In genomic region chr10:69926158-69926882, GRCm38 (mm10) we compare ENCODE assay signal across 8 mouse cellular contexts.
DNase-seq lines count a peak whose midpoint lies in the region; ATAC-seq and TF ChIP-seq lines count a peak whose summit lies in the region.

No protein-coding gene starts in this region.

- no peak for TF ChIP-seq POLR2A in kidney, adult 2 months (IDR thresholded peaks at IDR 0.05; ENCODE audit: low read depth, low read length)

- peaks cover 33% of the 10 kb centered on the region for H3K4me1 ChIP-seq in kidney, adult 2 months (ENCODE audit: control insufficient read depth, insufficient read depth, low read length)
- H3K4me1 ChIP-seq in embryonic facial prominence, embryonic 11.5 days (ENCODE audit: control insufficient read depth, insufficient read depth, low read length) = 0 out of 2 replicates have a peak, but pooled peaks cover 2% of the 10 kb centered on the region
- no peaks in the 10 kb centered on the region for H3K4me1 ChIP-seq in intestine, postnatal 0 days (replicated peaks; ENCODE audit: control insufficient read depth, insufficient read depth, low read length)
- no peaks in the 10 kb centered on the region for H3K4me1 ChIP-seq in midbrain, postnatal 0 days (ENCODE audit: insufficient read depth, low read length)

- peak overlapping the region; percentile 33 for H3K4me2 ChIP-seq in embryonic facial prominence, embryonic 11.5 days (ENCODE audit: low read depth, low read length)
- H3K4me2 ChIP-seq in intestine, postnatal 0 days (replicated peaks; ENCODE audit: low read depth) = peak overlapping the region; percentile 66
- H3K4me2 ChIP-seq in midbrain, postnatal 0 days (ENCODE audit: low read depth, low read length, poor library complexity, severe bottlenecking) = peak overlapping the region; percentile 29

- no peaks in the 10 kb centered on the region; the same call in 1 of the 2 replicates for H3K36me3 ChIP-seq in kidney, adult 2 months (ENCODE audit: control insufficient read depth, insufficient read depth, low read length)
- H3K36me3 ChIP-seq in embryonic facial prominence, embryonic 11.5 days (replicated peaks; ENCODE audit: control insufficient read depth, insufficient read depth, low read depth, low read length) = no peaks in the 10 kb centered on the region
- H3K36me3 ChIP-seq in intestine, postnatal 0 days (ENCODE audit: control insufficient read depth, insufficient read depth) = no peaks in the 10 kb centered on the region
- H3K36me3 ChIP-seq in midbrain, postnatal 0 days (ENCODE audit: insufficient read depth, low read length) = 0 out of 2 replicates have a peak, but pooled peaks cover 3% of the 10 kb centered on the region

- WGBS in kidney, adult 2 months = 4% methylated on average over 11 of the region's 11 CpGs
- 1% methylated on average over 11 of the region's 11 CpGs for WGBS in embryonic facial prominence, embryonic 11.5 days
- under 1% methylated on average over 11 of the region's 11 CpGs for WGBS in intestine, postnatal 0 days
- 18% methylated on average over 11 of the region's 11 CpGs for WGBS in midbrain, postnatal 0 days

- no peak for ATAC-seq in embryonic facial prominence, embryonic 11.5 days (replicated peaks; ENCODE audit: insufficient number of reproducible peaks, low FRiP score, low TSS enrichment, low read depth)
- no peak for ATAC-seq in intestine, postnatal 0 days
- no peak for ATAC-seq in midbrain, postnatal 0 days (ENCODE audit: low FRiP score)
- ATAC-seq in granulocyte monocyte progenitor cell, adult 5-6 weeks (replicated peaks; ENCODE audit: poor library complexity, severe bottlenecking) = no peak
- no peak for ATAC-seq in megakaryocyte-erythroid progenitor cell, adult 5-6 weeks (replicated peaks; ENCODE audit: low FRiP score, low TSS enrichment, poor library complexity, severe bottlenecking)

- peak overlapping the region; percentile 32 for H3K9ac ChIP-seq in embryonic facial prominence, embryonic 11.5 days (replicated peaks; ENCODE audit: low read length)
- H3K9ac ChIP-seq in intestine, postnatal 0 days (ENCODE audit: low read depth, low read length) = peak overlapping the region; percentile 45; the same call in 1 of the 2 replicates
- H3K9ac ChIP-seq in midbrain, postnatal 0 days (replicated peaks; ENCODE audit: low read length, poor library complexity, severe bottlenecking) = no peak overlapping the region

- TF ChIP-seq CTCF in kidney, adult 2 months (conservative IDR thresholded peaks at IDR 0.05; ENCODE audit: insufficient read depth, insufficient read length, low read depth, low read length) = no peak
- TF ChIP-seq CTCF in intestine, postnatal 0 days (IDR thresholded peaks at IDR 0.05; ENCODE audit: low read depth) = no peak
- TF ChIP-seq CTCF in midbrain, postnatal 0 days (IDR thresholded peaks at IDR 0.05) = no peak

- no peaks in the 10 kb centered on the region for H3K9me3 ChIP-seq in embryonic facial prominence, embryonic 11.5 days (replicated peaks; ENCODE audit: control insufficient read depth, low read length)
- H3K9me3 ChIP-seq in intestine, postnatal 0 days (ENCODE audit: control insufficient read depth) = no peaks in the 10 kb centered on the region
- no peaks in the 10 kb centered on the region for H3K9me3 ChIP-seq in midbrain, postnatal 0 days (ENCODE audit: low read length)

- H3K27me3 ChIP-seq in kidney, adult 2 months (replicated peaks; ENCODE audit: control insufficient read depth, insufficient read depth, low read length) = no peaks in the 10 kb centered on the region
- no peaks in the 10 kb centered on the region for H3K27me3 ChIP-seq in embryonic facial prominence, embryonic 11.5 days (ENCODE audit: control insufficient read depth, insufficient read depth, low read length)
- no peaks in the 10 kb centered on the region for H3K27me3 ChIP-seq in intestine, postnatal 0 days (replicated peaks; ENCODE audit: control insufficient read depth, insufficient read depth, low read length)
- no peaks in the 10 kb centered on the region for H3K27me3 ChIP-seq in midbrain, postnatal 0 days (ENCODE audit: insufficient read depth, low read length)

- peak; percentile 37 for DNase-seq in kidney, adult 2 months
- no peak for DNase-seq in kidney, adult 9 months
- DNase-seq in embryonic facial prominence, embryonic 11.5 days (ENCODE audit: low spot score) = peak; percentile 62
- no peak for DNase-seq in midbrain, postnatal 0 days (ENCODE audit: low spot score)
- DNase-seq in B cell, adult 2 months = no peak

- H3K27ac ChIP-seq in kidney, adult 2 months (ENCODE audit: insufficient read depth, low read depth, low read length) = peak overlapping the region; percentile 97
- H3K27ac ChIP-seq in embryonic facial prominence, embryonic 11.5 days (replicated peaks; ENCODE audit: low read depth, low read length) = no peak overlapping the region
- peak overlapping the region; percentile 87 for H3K27ac ChIP-seq in intestine, postnatal 0 days (ENCODE audit: low read depth, low read length)
- no peak overlapping the region for H3K27ac ChIP-seq in midbrain, postnatal 0 days (ENCODE audit: low read depth, low read length)

- peak overlapping the region; percentile 67 for H3K4me3 ChIP-seq in kidney, adult 2 months (ENCODE audit: insufficient read depth, low read depth, low read length)
- H3K4me3 ChIP-seq in embryonic facial prominence, embryonic 11.5 days (ENCODE audit: low read depth, low read length) = peak overlapping the region; percentile 20
- H3K4me3 ChIP-seq in intestine, postnatal 0 days (ENCODE audit: low read depth, low read length) = peak overlapping the region; percentile 36
- H3K4me3 ChIP-seq in midbrain, postnatal 0 days (ENCODE audit: low read depth, low read length) = no peak overlapping the region

Comparison
In these comparisons a context has a peak if more than half of its experiments do, and no peak if none do; other contexts are left out.
1. DNase-seq: peak in kidney, adult 2 months (single experiment) and embryonic facial prominence, embryonic 11.5 days (single experiment); none in kidney, adult 9 months (single experiment), midbrain, postnatal 0 days (single experiment) and B cell, adult 2 months (0 of 2).
2. H3K27ac ChIP-seq: peak in kidney, adult 2 months (single experiment) and intestine, postnatal 0 days (single experiment); none in embryonic facial prominence, embryonic 11.5 days (single experiment) and midbrain, postnatal 0 days (single experiment).
3. Peak in every context shown above with its lines, with median percentiles within 50 percentile points of each other: H3K4me2 ChIP-seq.